Mouse (Mus musculus) urinary bladder, postnatal 14 days (tissue): Measurements from ENCODE around the gene Klc2.

Experiments used
- DNase-seq: peaks from one replicate; pipeline ENCODE4 v3.0.0; 2021; ENCODE audit warnings: low spot score

Gene Klc2

DNA sequence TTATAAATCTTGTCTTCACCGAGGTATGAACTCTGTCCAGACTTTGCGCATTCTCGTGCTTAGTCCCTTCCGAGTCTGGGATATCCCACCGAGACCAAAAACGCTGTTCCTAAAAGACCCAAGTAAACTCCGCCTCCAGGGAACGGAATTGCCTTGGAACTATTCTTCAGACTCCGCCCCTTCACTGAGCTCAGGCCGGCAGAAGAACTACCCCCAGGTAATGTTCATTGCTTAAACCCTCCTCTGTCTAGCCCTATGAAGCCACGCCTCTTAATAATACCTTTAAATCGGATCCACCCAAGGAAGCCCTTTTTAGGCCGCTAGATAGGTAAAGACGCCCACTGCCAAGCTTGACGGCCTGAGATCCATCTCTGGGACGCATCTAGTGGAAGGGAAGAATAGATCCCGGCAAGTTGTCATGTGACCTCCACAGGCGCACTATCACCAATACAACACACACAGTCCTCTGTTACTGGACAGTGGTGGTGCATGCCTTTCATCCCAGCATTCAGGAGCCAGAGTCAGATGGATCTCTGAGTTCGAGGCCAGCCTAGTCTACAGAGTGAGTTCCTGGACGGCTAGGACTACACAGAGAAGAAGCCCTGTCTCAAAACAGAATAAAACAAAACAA is 45.9 kb downstream of the Klc2 start:
- no peak for DNase-seq

DNA sequence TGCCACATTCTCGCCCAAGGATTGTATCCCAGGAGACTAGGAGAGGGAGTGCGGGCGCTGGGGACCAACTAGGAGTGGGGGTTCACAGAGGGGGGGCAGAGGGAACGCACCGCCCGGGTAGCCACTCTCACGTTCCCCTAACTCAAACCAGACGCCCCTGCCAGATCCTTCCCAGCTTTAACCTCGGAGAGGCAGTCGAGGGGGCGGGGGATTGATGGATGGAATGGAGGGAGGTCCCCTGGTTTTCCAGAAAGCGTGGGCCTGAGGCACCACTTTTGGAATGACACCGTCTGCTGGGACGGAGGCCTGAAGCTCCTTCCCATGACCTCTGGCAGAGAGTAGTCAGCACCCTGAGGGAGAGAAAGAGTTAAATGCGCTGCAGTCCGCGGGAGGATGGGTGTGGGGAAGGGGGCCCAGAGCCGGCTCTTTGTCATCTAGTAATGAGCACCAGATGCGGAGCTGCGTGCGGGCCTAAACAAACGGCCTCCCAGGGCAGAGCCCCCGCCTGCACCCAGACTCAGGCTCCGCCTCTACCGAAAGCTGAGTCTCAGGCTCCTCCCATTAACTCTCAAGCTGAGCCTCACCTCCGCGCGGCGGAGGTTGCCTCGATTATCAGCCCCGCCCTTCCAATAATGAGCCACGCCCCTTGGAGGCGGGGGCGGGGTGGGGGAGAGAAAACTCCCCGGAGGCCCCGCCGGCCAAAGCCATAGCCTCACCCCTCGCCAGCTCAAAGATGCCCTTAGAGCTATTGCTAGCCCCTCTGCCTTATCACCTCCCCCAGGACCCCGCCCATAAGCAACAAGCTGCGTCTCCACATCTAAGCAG is 46.6 kb downstream of the Klc2 start:
- peak; percentile 85 for DNase-seq

DNA sequence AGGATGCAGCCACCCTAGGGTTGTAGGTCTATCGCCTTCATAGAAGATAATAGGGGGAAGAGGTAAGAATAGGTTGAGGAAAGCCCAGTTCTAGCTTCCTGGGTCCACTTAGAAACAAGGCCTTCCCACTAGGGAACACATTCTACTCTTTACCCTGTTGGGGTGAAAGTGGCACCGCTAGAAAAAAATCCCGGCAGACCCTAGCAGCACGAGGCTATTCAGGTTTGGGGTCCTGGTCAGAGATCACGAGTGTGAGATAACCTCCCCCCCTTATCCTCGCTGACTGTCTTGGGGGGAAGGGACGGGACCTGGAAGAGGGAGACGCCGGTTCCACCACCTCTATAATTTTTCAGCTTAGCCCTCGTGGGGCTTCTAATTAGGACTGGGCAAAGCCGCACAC is 47.3 kb downstream of the Klc2 start:
- DNase-seq: no peak

DNA sequence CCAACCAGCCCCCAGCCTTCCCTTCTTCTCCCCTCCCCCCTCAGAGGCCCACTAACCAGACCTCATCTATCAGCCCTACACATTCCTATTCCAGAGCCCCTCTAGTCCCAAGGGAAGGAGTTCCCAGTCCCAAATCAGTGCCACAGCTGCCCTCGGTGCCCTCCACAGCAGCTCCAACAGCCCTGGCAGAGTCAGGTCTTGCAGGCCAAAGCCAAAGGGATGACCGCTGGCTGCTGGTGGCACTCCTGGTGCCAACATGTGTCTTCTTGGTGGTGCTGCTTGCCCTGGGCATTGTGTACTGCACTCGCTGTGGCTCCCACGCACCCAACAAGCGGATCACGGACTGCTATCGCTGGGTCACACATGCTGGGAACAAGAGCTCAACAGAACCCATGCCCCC is 48.4 kb downstream of the Klc2 start:
- no peak for DNase-seq

DNA sequence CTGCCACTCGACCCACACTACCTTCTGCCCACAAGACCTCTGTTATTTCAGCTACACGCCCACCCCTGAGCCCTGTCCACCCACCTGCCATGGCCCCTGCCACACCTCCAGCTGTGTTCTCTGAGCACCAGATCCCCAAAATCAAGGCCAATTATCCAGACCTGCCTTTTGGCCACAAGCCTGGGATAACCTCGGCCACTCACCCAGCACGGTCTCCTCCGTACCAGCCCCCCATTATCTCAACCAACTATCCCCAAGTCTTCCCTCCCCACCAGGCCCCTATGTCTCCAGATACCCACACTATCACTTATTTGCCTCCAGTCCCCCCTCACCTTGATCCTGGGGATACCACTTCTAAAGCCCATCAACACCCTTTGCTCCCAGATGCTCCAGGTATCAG is 48.9 kb downstream of the Klc2 start:
- DNase-seq: no peak

DNA sequence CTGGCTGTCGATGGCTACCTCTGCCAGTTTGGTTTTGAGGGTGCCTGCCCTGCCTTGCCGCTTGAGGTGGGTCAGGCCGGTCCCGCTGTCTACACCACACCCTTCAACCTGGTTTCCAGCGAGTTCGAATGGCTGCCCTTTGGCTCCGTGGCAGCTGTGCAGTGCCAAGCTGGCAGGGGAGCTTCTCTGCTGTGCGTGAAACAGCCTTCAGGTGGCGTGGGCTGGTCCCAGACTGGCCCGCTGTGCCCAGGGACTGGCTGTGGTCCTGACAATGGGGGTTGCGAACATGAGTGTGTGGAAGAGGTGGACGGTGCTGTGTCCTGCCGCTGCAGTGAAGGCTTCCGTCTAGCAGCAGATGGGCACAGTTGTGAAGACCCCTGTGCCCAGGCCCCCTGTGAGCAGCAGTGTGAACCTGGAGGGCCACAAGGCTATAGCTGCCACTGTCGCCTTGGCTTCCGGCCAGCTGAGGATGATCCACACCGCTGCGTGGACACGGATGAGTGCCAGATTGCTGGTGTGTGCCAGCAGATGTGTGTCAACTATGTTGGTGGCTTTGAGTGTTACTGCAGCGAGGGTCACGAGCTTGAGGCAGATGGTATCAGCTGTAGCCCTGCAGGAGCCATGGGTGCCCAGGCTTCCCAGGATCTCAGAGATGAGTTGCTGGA is 49.7 kb downstream of the Klc2 start:
- DNase-seq: no peak

DNA sequence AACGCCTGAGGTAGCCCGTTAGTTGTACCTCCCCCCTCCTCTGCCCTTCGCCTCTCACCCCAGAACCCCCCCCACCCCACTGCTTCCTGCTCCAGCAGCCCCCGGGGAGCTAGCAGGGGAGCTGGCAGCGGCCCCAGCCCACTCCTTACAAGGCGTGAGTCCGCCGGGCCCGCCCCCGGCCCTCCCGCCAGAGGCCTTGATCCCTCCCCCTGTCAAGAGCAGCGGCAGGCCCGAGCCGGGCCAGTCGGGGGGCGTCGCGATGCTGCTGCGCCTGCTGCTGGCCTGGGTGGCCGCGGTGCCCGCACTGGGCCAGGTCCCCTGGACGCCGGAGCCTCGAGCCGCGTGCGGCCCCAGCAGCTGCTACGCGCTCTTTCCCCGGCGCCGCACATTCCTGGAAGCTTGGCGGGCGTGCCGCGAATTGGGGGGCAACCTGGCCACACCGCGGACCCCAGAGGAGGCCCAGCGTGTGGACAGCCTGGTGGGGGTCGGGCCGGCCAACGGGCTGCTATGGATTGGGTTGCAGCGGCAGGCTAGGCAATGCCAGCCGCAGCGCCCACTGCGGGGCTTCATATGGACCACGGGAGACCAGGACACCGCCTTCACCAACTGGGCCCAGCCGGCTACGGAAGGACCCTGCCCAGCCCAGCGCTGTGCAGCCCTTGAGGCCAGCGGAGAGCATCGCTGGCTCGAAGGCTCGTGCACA is 50.3 kb downstream of the Klc2 start, which contains the start of gene Cd248:
TSS of gene Cd248 (plus strand) at position 212 of the 703 bp plus-strand sequence.
- DNase-seq: peak; percentile 80

DNA sequence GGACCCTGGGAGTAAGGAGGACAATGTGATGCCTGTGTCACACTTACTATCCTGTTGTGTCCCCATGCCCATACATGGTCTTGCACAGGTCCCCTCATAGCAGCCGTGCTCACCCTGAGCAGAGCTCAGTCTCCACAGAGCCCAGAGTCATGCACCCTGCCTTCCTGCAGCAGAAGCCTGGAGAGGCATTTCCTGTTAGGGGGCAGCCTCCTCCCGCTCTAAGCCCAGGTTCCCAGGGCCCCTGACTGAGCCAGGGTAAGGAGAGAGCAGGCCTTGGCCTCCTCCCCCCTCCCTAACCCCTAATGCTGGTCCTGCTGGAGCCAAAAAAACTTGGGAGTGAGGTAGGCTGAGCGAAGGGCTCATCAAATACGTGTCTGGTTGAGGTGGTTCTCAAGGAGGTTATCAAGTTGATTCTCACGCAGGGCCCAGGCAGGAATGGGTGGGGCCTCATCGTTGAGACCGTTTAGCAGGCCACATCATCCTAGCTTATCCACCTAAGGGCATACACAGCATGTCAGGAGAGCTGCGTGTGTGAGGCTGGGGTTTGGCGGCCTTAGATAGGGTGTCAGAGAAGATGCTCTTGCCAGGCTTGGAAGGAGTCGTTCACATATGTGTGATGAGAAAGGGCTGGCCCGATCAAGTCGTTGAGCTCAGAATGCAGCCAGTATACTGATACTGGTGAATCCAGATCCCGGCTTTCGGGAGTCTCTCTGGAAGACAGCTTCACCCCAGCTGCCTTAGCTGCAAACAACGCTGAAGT is 51.1 kb downstream of the Klc2 start:
- DNase-seq: no peak

DNA sequence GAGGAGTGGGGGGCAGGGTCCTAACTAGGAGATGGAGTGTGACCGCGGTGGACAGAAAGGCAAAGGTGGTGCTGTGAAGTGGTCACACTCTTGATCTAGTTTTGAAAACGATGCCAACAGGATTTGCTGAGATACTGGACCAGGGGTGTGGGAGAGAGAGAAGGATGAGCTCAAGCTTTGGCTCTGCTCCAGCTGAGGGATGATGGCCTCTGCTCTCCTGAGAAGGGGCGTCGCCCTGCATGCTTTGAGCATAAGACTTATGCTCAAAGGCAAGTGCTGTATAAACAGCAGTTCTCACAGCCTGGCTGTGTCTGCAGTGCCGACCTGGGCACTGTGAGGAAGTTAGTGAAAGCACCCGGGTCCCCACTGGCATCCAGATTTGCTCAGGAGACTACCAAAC is 53.3 kb downstream of the Klc2 start:
- DNase-seq: peak; percentile 72

DNA sequence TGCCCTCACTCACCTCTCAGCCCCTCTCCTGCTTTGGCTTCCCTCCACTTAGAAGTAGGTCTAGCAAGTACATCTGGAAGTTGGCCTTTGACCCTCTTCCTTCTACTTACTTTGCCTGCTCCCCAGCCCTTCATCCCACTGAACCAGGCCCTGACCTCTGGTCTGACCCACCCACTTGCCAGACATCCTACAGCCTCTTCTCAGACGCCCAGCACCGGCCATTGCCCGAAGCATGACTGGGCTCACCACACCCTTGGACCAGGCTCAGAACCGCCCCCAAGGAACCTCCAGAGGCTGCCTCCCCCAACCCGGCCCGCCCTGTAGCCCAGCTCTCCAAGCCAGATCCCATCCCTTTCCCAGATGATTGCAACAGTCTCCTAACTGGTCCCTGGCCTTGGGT is 55.9 kb downstream of the Klc2 start:
- peak; percentile 73 for DNase-seq

DNA sequence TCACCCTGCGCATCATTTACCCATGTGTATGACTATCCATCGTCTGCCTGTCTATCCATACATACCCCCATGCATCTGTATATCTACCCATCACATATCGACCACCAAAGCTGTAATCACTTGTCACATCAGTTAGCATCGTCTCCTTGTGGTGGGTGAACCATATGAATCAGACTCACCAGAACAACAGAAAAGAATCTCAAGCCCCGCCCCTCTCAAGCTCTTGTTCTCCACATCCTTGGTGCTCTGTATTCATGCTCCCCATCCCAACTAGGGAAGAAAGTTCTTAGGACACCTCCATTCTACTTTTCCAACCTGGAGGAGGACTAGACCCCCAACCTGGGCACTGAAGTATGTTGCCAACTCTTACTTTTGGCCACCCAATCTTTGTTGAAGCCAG is 56.3 kb downstream of the Klc2 start:
- no peak for DNase-seq

DNA sequence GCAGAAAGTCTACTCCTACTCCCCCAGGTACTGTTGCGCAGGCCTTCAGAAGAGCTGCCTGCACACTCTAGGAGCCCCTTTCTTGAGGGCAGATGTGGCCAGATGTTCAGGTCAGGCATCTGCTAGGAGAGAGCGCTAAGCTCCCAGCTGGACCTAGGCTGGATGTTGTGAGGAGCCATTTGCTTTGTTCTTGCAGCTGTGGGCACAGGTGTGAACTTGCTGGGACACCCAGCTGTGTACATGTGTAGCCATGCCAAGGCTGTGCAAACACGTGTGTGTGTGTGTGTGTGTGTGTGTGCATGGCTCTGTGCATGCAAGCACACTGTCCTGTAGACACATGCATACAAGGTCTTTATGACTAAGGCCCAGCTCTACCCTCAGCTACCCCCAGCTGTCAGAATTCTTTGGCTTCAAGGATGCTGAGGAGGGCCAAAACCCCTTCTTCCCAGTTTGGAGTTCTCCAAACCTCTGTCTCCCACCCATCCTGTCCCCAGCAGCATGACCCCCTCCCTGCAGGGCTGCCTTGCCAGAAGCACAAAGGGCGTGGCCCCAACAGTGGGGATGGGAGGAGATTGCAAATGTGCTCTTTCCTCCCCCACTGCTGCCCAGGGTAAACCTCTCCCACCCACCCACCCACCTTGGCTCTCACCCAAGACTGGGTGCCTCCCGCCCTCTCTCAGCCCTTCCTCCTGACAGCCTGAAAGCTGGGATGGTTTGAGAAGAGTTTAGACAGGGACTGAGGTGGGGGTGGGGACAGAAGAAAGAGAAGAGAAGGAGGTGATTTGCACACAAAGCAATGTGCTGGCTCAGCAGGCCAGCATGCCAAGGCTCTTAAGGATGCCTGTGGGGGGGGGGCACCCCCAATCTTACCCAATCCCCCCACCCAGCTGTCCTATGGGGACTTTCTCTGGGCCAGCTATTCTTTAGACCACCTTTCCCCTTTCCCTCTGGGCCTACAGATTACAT is 57.7 kb downstream of the Klc2 start:
- peak; percentile 70 for DNase-seq

DNA sequence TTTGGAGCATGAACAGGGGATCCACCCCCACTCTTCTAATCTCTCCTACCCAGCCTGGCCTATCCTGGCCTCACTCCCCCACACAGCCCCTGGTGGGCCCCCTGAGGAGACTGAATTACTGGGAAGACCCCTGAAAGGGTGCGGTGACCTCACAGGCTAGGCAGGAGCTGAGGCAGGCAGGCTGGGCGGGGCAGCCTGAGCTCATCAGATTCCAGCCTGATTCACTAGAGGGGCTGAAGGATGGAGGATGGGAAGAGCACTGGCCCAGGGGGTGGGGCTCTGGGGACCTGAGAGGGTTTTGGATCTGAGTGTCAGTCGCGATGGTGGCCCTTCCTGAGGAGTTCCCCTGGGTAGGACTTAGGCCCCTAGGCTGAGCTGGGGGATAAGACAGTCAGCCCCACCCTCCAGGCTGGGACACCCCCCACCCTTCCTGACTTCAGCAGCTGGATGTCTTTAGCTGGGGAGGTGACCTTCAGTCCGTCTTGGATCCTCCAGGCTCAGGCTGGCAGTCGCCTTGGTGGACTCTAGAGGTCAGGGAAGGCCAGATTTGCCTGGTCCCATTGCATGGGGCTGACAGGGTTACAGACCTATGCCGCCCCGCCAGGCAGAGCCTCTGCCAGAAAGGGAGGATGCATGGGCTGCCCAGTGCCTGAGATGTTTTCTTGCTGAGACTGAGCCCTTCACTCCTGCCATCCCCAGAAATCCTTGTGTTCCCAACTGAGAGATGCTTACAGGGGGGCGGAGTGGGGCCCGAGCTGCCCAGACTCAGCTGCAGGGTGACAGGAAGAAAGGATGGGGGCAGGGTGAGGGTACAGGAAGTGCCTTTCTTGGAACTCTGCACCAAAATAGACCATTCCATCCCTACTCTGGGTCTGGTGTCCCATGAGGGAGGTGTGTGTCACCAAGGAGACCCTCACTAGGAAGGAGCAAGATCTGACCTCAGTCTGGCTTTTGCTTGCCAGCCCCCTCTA is 59.3 kb downstream of the Klc2 start:
- peak; percentile 60 for DNase-seq

DNA sequence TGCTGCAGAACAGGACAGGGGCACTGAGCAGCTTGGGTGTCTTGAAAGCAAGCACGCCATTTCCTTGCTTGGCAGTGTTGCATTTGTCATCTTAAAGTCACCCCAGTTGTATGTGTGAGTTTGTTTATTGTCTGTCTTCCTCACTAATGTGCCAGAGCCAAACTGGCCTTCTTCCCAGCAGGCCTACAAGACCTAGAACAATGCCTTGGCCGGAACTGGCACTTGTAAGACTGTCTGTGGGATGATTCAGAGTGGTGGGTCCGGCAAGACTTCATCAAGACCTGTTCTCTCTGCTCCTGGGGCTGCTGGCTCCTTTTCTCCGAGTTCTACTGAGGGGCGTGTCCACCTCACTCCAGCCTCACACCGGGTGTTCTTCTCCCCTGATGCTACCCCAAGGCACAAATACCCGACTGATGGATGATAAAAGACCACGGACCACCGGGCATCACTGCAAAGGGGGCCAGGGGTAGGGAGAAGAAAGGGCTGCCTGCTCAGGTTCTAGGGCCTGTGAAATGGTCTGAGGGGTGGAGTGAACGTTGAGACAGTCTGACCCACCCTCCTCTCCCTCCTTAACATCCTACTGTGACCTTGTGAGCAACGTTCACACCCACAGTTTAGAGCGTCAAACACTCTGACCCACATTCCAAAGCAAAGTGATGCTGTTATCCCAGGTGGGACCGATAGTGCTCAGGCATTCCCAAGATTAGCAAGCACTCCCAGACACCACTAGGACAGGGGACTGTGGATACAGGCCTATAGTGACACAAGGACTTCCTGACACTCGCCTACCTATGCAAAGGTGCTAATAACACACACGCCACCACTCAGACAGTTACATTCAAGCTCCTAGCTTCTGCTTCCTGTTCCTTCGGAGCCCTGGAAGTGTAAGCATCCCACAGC is 60.2 kb downstream of the Klc2 start:
- DNase-seq: no peak
